Mouse (Mus musculus) spleen, embryonic (tissue): ENCODE results near the gene Gm20388.

Experiments
- CTCF ChIA-PET: fragments of 350-600 bp; sonication (Branson Sonifier 250); formaldehyde crosslinking; loops from one replicate; lab custom pipeline; 2022; lab: Charles Lee

Gene Gm20388

GRCm38 (mm10) chr8:120752082-120752452, 841.4 kb downstream of the Gm20388 start:
- CTCF ChIA-PET: interaction anchor here (0.7 to 1.1 kb wide), 3 partner anchors 8 to 14 kb away, joined by 3 read pairs; no protein-coding TSS in a partner anchor

DNA sequence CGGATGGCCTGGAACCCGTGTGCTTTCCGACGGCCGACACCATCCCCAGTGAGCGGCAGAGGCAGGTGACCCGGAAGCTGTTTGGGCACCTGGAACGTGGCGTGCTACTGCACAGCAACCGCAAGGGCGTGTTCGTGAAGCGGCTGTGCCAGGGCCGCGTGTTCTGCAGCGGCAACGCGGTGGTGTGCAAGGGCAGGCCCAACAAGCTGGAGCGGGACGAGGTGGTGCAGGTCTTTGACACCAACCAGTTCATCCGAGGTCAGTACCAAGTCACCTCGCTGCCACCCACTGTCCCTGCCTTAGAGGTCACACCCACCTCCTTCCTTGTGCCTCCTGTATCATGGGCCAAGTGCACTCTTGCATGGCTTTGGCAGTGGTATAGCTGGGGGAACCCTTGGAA, 842.8 kb downstream of the Gm20388 start:
- CTCF ChIA-PET: no interaction called here

DNA sequence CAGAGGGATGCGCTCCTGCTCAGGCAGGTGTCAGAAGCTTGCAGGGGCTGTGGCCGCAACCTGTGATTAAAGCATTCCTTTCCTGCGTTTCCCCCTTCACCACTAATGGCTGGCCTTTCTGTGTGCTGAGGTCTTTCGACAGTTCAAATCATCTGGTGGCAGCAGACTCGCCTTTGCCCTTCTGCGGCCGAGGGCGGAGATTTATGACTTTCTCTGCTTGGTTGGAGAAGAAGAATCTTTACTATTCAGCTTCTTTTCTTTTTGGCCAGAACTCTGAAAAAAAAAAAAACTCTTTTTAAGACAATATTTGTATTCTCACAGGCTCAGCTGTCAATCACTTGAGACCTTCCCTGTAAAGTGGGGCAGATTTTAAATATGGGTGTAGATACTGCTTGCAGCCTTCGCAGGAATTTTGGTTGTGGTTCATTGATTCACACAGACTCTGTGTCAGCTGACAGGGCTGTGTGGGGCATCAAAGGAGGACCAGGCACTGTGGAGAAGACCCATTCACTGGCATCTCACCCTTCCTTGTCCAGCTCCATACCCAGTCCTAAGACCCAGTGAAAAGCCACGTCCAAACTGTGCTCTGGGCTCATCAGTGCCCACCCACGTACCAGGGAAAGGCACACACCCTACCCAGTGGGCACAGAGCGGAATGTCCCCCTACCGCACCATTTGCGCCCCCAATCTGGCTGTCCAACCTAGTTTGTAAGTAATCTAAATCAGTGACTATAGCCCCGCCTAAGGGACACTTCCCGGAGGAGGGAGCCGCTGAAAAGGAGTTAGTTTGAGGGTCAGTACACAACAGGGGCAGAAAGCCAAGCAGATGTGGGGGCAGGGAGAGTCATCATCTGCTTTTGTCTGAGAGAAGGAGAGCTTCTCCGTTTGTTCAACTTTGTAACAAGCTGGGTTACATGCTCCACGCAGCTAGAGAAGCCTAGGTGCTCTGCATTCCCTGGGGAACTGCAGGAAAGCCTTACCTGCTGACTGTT, 845.0 kb downstream of the Gm20388 start:
- CTCF ChIA-PET: no interaction called here

GRCm38 (mm10) chr8:120758005-120758404, 847.4 kb downstream of the Gm20388 start:
- CTCF ChIA-PET: interaction anchor here (1.1 to 2.2 kb wide), 3 partner anchors 10 to 17 kb away, joined by 4 to 9 read pairs (median 6); no protein-coding TSS in a partner anchor

- CTCF ChIA-PET: no interaction called here
These were observed 849.2 kb downstream of the Gm20388 start for GRCm38 (mm10) chr8:120759847-120760246.

GRCm38 (mm10) chr8:120760341-120761215, 849.9 kb downstream of the Gm20388 start:
- CTCF ChIA-PET: interaction anchor here (0.6 kb wide), 4 partner anchors 15 to 80 kb away, joined by 3 to 12 read pairs (median 5); no protein-coding TSS in a partner anchor

DNA sequence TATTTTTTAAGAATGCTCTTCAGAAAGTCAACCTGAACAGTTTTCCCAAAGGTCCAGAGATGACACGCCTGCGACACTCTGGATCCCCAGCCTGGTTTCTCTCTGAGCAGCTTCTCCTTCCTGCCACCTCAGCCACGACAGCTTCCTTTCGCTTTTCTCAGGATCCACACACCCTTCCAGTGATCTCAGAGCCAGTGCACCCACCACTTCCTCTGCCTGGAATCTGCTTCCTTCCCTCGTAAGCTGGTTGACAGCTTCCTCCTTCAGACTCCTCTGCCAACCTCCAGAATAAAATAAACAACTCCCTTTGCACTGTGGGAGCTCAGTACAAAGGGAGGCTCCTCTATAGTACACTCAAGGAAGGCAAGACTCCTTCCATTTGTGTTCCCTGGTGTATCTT, 852.6 kb downstream of the Gm20388 start:
- CTCF ChIA-PET: no interaction called here

DNA sequence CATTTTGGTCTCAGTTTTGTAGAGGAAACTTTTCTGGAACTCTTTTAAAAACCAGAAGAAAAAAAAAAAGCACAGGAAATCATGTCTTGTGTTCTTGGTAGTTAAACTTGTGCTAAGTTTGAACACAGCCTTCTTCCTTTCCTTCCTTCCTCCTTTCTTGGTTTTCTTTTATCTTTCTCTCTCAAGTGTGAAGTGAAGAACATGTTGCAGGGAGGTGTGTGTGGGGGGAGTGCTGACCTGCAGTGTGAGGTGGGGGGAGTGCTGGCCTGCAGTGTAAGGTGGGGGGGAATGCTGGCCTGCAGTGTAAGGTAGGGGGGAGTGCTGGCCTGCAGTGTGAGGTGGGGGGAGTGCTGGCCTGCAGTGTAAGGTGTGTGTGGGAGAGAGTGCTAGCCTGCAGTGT, 854.0 kb downstream of the Gm20388 start:
- CTCF ChIA-PET: no interaction called here

GRCm38 (mm10) chr8:120766622-120767021, 856.0 kb downstream of the Gm20388 start:
- CTCF ChIA-PET: no interaction called here

DNA sequence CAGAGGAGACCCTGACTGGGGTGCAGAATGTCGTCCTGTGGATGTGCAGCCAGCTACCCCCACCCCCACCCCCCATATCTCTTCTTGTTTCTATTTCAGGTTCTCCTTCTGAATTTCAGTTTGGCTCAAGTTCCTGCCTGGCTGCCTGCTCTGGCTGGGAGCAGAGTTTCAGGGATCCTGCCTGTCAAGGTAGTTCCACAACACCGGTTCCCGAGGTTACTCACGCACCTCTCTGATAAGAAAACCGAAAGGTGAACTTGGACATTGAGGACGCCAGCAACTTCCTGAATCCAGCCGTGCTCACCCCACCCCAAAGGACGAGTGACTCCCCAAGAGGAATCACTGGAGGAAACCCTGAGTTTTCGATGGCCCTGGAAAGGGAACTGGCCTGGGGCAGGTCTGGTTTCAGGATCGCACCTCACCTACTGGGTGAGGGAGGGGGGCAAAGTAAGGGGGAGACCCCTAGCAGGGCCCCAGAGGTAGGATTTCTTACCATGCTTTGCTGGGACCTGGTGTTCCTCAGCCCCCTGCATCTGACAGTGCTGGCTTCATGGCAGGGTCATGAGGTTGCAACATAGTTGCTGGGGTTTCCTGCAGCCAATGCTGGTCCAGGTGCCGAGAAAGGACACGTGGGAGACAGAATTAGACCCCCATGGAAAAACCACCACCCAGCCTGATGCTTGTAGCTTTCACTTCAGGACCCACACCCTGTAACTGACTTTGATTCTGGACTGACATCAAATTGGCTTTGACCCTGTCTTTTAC, 858.0 kb downstream of the Gm20388 start:
- CTCF ChIA-PET: interaction anchor here (0.9 kb wide), 2 partner anchors 11 to 46 kb away, joined by 3 to 9 read pairs; no protein-coding TSS in a partner anchor

DNA sequence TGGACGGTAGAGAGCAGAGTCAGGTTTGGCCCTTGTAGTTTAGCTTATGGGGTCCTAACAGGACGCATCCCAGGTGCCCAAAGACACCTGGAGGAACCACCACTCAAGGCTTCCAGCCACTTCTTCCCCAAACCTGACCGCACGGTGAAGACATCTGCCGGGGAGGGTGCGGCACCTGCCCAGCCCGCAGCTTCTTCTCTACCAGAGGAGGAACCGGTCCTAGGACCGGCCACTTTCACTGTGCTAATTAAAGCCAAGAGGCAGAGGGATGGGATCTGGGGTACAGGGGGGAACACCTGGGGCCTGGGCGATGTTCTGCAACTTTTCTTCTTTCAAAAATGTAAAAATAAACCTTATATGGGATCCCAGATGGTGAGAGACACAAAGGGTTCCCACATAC, 866.5 kb downstream of the Gm20388 start:
- CTCF ChIA-PET: interaction anchor here (0.6 kb wide), 1 partner anchor 91 kb away, joined by 4 read pairs; no protein-coding TSS in a partner anchor

GRCm38 (mm10) chr8:120777732-120778131, 867.1 kb downstream of the Gm20388 start:
- CTCF ChIA-PET: no interaction called here

DNA sequence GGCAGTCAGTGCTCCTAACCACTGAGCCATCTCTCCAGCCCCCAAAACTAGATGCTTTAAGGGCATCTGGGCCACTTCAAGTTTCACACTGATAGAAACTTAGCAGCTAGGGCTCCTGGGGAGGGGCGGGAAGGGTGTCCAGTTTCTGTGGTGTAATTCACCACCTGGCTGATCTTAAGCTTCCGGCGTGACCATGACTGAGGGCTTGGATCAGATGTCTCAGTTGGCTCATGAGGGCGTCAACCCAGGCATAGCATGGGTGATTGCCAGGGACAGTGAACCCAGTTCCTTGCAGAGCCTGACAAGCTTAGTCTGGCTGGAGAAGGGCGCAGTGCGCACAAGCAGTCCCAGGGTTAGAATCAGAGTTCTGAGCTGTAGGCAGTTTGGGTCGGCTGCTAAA, 868.5 kb downstream of the Gm20388 start:
- CTCF ChIA-PET: no interaction called here

DNA sequence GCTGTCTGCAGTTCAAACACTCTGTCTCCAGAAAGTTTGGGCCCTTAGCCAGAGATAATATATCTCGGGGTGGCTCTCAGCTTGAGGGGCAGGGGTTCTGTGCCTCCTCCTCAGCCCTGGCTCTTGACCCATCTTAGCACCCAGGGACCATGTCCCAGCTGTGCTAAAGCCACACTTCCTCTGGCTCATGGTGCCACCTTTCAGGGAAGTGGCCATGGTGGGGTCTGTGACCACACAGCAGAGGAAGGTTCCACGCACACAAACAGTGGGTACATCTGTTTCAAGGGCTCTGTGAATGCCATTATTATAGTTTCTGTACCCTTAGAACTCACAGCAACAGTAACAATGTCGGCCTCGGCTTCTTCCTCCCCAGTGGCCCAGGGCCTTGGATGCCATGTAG, 873.1 kb downstream of the Gm20388 start:
- CTCF ChIA-PET: interaction anchor here (0.6 to 0.9 kb wide), 2 partner anchors 12 to 104 kb away, joined by 3 to 18 read pairs; no protein-coding TSS in a partner anchor

GRCm38 (mm10) chr8:120786753-120787152, 876.1 kb downstream of the Gm20388 start:
- CTCF ChIA-PET: no interaction called here

DNA sequence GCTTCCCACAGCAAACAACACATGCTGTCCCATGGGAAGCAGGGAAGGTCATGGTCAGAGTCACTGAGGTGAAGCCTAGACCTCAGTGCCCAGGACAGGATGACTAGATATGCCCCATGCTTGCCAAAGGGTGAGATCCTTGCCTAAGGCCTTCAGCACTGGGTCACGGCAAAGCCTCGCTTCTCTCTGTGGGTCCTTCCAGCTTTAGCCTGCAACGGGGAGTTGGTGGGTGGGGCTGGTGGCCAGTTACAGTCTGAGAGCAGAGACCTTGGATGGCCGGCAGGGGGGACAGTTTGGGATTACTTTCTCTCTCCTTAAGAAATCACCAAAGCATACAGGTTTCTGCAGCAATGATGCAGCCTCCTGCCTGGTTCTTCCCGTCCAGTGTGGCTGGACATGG, 877.0 kb downstream of the Gm20388 start:
- CTCF ChIA-PET: no interaction called here

- CTCF ChIA-PET: no interaction called here
These were observed 882.1 kb downstream of the Gm20388 start for GRCm38 (mm10) chr8:120792710-120793109.

GRCm38 (mm10) chr8:120795944-120796635, 885.4 kb downstream of the Gm20388 start:
- CTCF ChIA-PET: interaction anchor here (0.6 to 1.4 kb wide), 9 partner anchors 51 to 117 kb away, joined by 3 to 7 read pairs (median 4); no protein-coding TSS in a partner anchor

GRCm38 (mm10) chr8:120797019-120797727, 886.5 kb downstream of the Gm20388 start:
- CTCF ChIA-PET: interaction anchor here (0.6 to 1.2 kb wide), 4 partner anchors 99 to 118 kb away, joined by 5 to 7 read pairs (median 6); no protein-coding TSS in a partner anchor
